Mouse (Mus musculus) hindbrain, embryonic 13.5 days (tissue): Measurements from ENCODE around the gene Rac3. TPM values are rescaled to one million over a fixed set of nuclear protein-coding genes. Genes with fewer than 3 reads are reported as not detected.
"Not testable (repeated sequence)": the region's sequence is repeated elsewhere in the genome, so short reads cannot be mapped to it uniquely, and the experiment has no call there.

ENCODE experiments used
- ATAC-seq: fragments of 200-750 bp; cut with Nextera tagmentation; 2 replicates; pipeline ENCODE4 v1.8.0; 2017; ENCODE audit warnings: moderate TSS enrichment; ENCODE audit not compliant: low FRiP score
- H3K27ac ChIP-seq: fragments of 300-500 bp; sonication (generic); 2 replicates; pipeline ENCODE4 v1.5.1; 2015; ENCODE audit warnings: inconsistent platforms, mild to moderate bottlenecking, moderate library complexity
- H3K27me3 ChIP-seq: fragments of 300-500 bp; sonication (generic); 2 replicates; pipeline ENCODE4 v1.6.1; 2015; ENCODE audit warnings: mild to moderate bottlenecking, inconsistent platforms
- H3K36me3 ChIP-seq: fragments of 300-500 bp; sonication (generic); 2 replicates; pipeline ENCODE4 v1.6.1; 2015; ENCODE audit warnings: mild to moderate bottlenecking, inconsistent platforms
- H3K4me1 ChIP-seq: fragments of 300-500 bp; sonication (generic); replicated peaks from 2 replicates; pipeline ENCODE4 v1.6.1; 2015; ENCODE audit warnings: inconsistent platforms
- H3K4me2 ChIP-seq: fragments of 300-500 bp; sonication (generic); 2 replicates; pipeline ENCODE4 v1.6.1; 2015; ENCODE audit warnings: inconsistent platforms, mild to moderate bottlenecking, moderate library complexity
- H3K4me3 ChIP-seq: fragments of 300-500 bp; sonication (generic); 2 replicates; pipeline ENCODE4 v1.5.1; 2015; ENCODE audit warnings: mild to moderate bottlenecking, inconsistent platforms
- H3K9ac ChIP-seq: fragments of 300-500 bp; sonication (generic); 2 replicates; pipeline ENCODE4 v1.6.1; 2015; ENCODE audit warnings: mild to moderate bottlenecking, inconsistent platforms
- H3K9me3 ChIP-seq: fragments of 300-500 bp; sonication (generic); 2 replicates; pipeline ENCODE4 v1.6.1; 2016; ENCODE audit warnings: inconsistent platforms
- WGBS: fragments of 180-500 bp; shearing (Covaris S2); methylation state at CpG from one replicate; pipeline ENCODE4 v1.1.7; 2015; 5-methylcytosine and 5-hydroxymethylcytosine counted together
- polyA plus RNA-seq: library from polyadenylated mRNA; unstranded; fragments of >200 nt; fragmentation: Nextera tagmentation; extraction: Ambion mirVana; gene quantifications from 2 replicates; pipeline ENCODE4 v1.2.1, GENCODE M21; 2015

Rac3 gene
- polyA plus RNA-seq, 1 experiment from 2014 or later = 272 TPM

GRCm38 (mm10) chr11:120736424-120736823, 15.2 kb downstream of the Rac3 start:
- Histone ChIP-seq H3K9ac (no peak overlapping the region), H3K27ac (no peak overlapping the region), H3K27me3 (peaks cover 20% of the 10 kb centered on the region), H3K36me3 (no peaks in the 10 kb centered on the region), H3K4me3 (no peak overlapping the region), H3K9me3 (no peaks in the 10 kb centered on the region), H3K4me1 (no peaks in the 10 kb centered on the region), H3K4me2 (no peak overlapping the region)
- WGBS = 79% methylated on average over 6 of the region's 6 CpGs
- ATAC-seq = no peak

- WGBS = 93% methylated on average over 5 of the region's 5 CpGs
- Histone ChIP-seq H3K27ac (no peak overlapping the region), H3K36me3 (no peaks in the 10 kb centered on the region), H3K27me3 (no peaks in the 10 kb centered on the region; the same call in 1 of the 2 replicates), H3K9ac (no peak overlapping the region), H3K4me2 (no peak overlapping the region), H3K4me1 (no peaks in the 10 kb centered on the region), H3K9me3 (no peaks in the 10 kb centered on the region), H3K4me3 (no peak overlapping the region)
- no peak for ATAC-seq
Observed at GRCm38 (mm10) chr11:120740981-120741380, 19.7 kb downstream of the Rac3 start.

GRCm38 (mm10) chr11:120744121-120744701, 22.9 kb downstream of the Rac3 start:
- ATAC-seq = no peak
- WGBS = 79% methylated on average over 7 of the region's 7 CpGs
- H3K9me3 ChIP-seq = no peaks in the 10 kb centered on the region

GRCm38 (mm10) chr11:120747974-120748373, 26.7 kb downstream of the Rac3 start:
- Histone ChIP-seq H3K36me3 (no peaks in the 10 kb centered on the region), H3K9me3 (no peaks in the 10 kb centered on the region), H3K4me1 (no peaks in the 10 kb centered on the region), H3K27me3 (no peaks in the 10 kb centered on the region), H3K4me2 (no peak overlapping the region), H3K4me3 (no peak overlapping the region), H3K27ac (no peak overlapping the region), H3K9ac (no peak overlapping the region)
- ATAC-seq = no peak
- 87% methylated on average over 4 of the region's 4 CpGs for WGBS

More at GRCm38 (mm10) chr11:120744121-120744701, 22.9 kb downstream of the Rac3 start:
- Histone ChIP-seq H3K36me3 (no peaks in the 10 kb centered on the region), H3K4me3 (no peak overlapping the region), H3K27ac (no peak overlapping the region), H3K4me1 (no peaks in the 10 kb centered on the region), H3K9ac (no peak overlapping the region), H3K27me3 (no peaks in the 10 kb centered on the region; the same call in 1 of the 2 replicates), H3K4me2 (no peak overlapping the region)

- H3K36me3 ChIP-seq = no peaks in the 10 kb centered on the region
- no peaks in the 10 kb centered on the region for H3K4me1 ChIP-seq
- ATAC-seq = no peak
- H3K4me2 ChIP-seq = no peak overlapping the region
- H3K4me3 ChIP-seq = no peak overlapping the region
- WGBS = 56% methylated on average over 8 of the region's 8 CpGs
- H3K9me3 ChIP-seq = no peaks in the 10 kb centered on the region
- H3K9ac ChIP-seq = no peak overlapping the region
- H3K27me3 ChIP-seq = no peaks in the 10 kb centered on the region
- H3K27ac ChIP-seq = no peak overlapping the region
Observed at GRCm38 (mm10) chr11:120749430-120749829, 28.2 kb downstream of the Rac3 start.

- no peaks in the 10 kb centered on the region for H3K27me3 ChIP-seq
- ATAC-seq = no peak
- H3K9ac ChIP-seq = no peak overlapping the region
- H3K4me3 ChIP-seq = no peak overlapping the region
- no peak overlapping the region for H3K27ac ChIP-seq
- no peaks in the 10 kb centered on the region for H3K4me1 ChIP-seq
- no peaks in the 10 kb centered on the region for H3K9me3 ChIP-seq
- 74% methylated on average over 4 of the region's 4 CpGs for whole genome bisulfite sequencing
- no peak overlapping the region for H3K4me2 ChIP-seq
- H3K36me3 ChIP-seq = no peaks in the 10 kb centered on the region
Observed at GRCm38 (mm10) chr11:120751606-120752005, 30.3 kb downstream of the Rac3 start.

GRCm38 (mm10) chr11:120760236-120760635, 39.0 kb downstream of the Rac3 start:
- H3K4me1 ChIP-seq = no peaks in the 10 kb centered on the region; the same call in 1 of the 2 replicates
- H3K36me3 ChIP-seq = no peaks in the 10 kb centered on the region
- H3K9ac ChIP-seq = no peak overlapping the region
- 96% methylated on average over 9 of the region's 9 CpGs for WGBS
- H3K4me2 ChIP-seq = no peak overlapping the region
- H3K4me3 ChIP-seq = no peak overlapping the region
- 0 out of 2 replicates have a peak, but pooled peaks cover 6% of the 10 kb centered on the region for H3K9me3 ChIP-seq
- peaks cover 13% of the 10 kb centered on the region for H3K27me3 ChIP-seq
- ATAC-seq = no peak
- no peak overlapping the region for H3K27ac ChIP-seq

- WGBS = 75% methylated on average over 14 of the region's 14 CpGs
- Histone ChIP-seq H3K36me3 (no peaks in the 10 kb centered on the region), H3K4me1 (no peaks in the 10 kb centered on the region; the same call in 1 of the 2 replicates), H3K4me2 (no peak overlapping the region), H3K9ac (no peak overlapping the region), H3K27me3 (peaks cover 20% of the 10 kb centered on the region), H3K9me3 (0 out of 2 replicates have a peak, but pooled peaks cover 6% of the 10 kb centered on the region), H3K27ac (no peak overlapping the region), H3K4me3 (no peak overlapping the region)
- ATAC-seq = no peak
Observed at GRCm38 (mm10) chr11:120761811-120762671, 40.8 kb downstream of the Rac3 start.

GRCm38 (mm10) chr11:120762672-120763041, 41.4 kb downstream of the Rac3 start, which contains the start of gene Hmga1b:
Hmga1b (plus strand) TSS chr11:120762794.
- H3K27me3 ChIP-seq = peaks cover 20% of the 10 kb centered on the region
- not testable (repeated sequence) for H3K36me3 ChIP-seq, H3K4me1 ChIP-seq, H3K27ac ChIP-seq, H3K4me3 ChIP-seq, ATAC-seq, H3K9ac ChIP-seq, H3K9me3 ChIP-seq
- 19% methylated on average over 14 of the region's 14 CpGs for WGBS
- peak within 1 kb of the TSS; percentile 26; the same call in 1 of the 2 replicates for H3K4me2 ChIP-seq

- Histone ChIP-seq H3K4me2 (peak overlapping the region; percentile 26; the same call in 1 of the 2 replicates), H3K27me3 (peaks cover 20% of the 10 kb centered on the region)
- ATAC-seq, H3K9me3 ChIP-seq, H3K27ac ChIP-seq, H3K4me3 ChIP-seq, H3K36me3 ChIP-seq, H3K9ac ChIP-seq, H3K4me1 ChIP-seq: not testable (repeated sequence)
- whole genome bisulfite sequencing = 25% methylated on average over 4 of the region's 23 CpGs
Observed at GRCm38 (mm10) chr11:120763121-120763999, 42.1 kb downstream of the Rac3 start.

- not testable (repeated sequence) for H3K36me3 ChIP-seq, ATAC-seq, H3K27ac ChIP-seq, H3K9me3 ChIP-seq, H3K4me1 ChIP-seq, H3K4me2 ChIP-seq, H3K9ac ChIP-seq, H3K4me3 ChIP-seq
- WGBS = 76% methylated on average over 4 of the region's 7 CpGs
- H3K27me3 ChIP-seq = peaks cover 13% of the 10 kb centered on the region
Observed at GRCm38 (mm10) chr11:120767023-120767422, 45.8 kb downstream of the Rac3 start.

GRCm38 (mm10) chr11:120768206-120768605, 46.9 kb downstream of the Rac3 start:
- H3K4me3 ChIP-seq = no peak overlapping the region
- H3K4me2 ChIP-seq = no peak overlapping the region
- no peak overlapping the region for H3K9ac ChIP-seq
- H3K4me1 ChIP-seq = no peaks in the 10 kb centered on the region
- 0 out of 2 replicates have a peak, but pooled peaks cover 7% of the 10 kb centered on the region for H3K27me3 ChIP-seq
- ATAC-seq = no peak
- H3K36me3 ChIP-seq = no peaks in the 10 kb centered on the region
- H3K9me3 ChIP-seq = no peaks in the 10 kb centered on the region
- 39% methylated on average over 1 of the region's 1 CpGs for WGBS
- no peak overlapping the region for H3K27ac ChIP-seq
